Mouse (Mus musculus) cerebellum, adult 2 months (tissue): ENCODE measurements around the gene Col15a1. TPM values are rescaled to one million over a fixed set of nuclear protein-coding genes. Genes with fewer than 3 reads are reported as not detected.

ENCODE experiments used
- DNase-seq, 2 experiments: peaks; one replicate each; pipeline ENCODE4 v3.0.0; 2021
- H3K27ac ChIP-seq: fragments of 200-500 bp; 2 replicates; pipeline ENCODE4 v1.5.1; 2012; ENCODE audit warnings: low read length, control low read depth, inconsistent platforms; ENCODE audit not compliant: insufficient read depth
- H3K27me3 ChIP-seq: fragments of 200-500 bp; 2 replicates; pipeline ENCODE4 v1.6.1; 2012; ENCODE audit warnings: inconsistent platforms, mild to moderate bottlenecking, low read length, moderate library complexity; ENCODE audit not compliant: control insufficient read depth, insufficient read depth
- H3K4me1 ChIP-seq: fragments of 200-500 bp; 2 replicates; pipeline ENCODE4 v1.6.1; 2011; ENCODE audit warnings: low read length; ENCODE audit not compliant: control insufficient read depth, insufficient read depth
- H3K4me3 ChIP-seq: fragments of 200-500 bp; replicated peaks from 2 replicates; pipeline ENCODE3; 2011; ENCODE audit warnings: mild to moderate bottlenecking, low read depth, low read length, control low read depth; ENCODE audit not compliant: insufficient read depth
- CTCF ChIP-seq: fragments of 200-500 bp; IDR thresholded peaks from 2 replicates; pipeline ENCODE4 v1.5.1; 2011; ENCODE audit warnings: low read depth, mild to moderate bottlenecking, control low read depth, low read length, moderate library complexity, borderline replicate concordance; ENCODE audit not compliant: insufficient read depth
- POLR2A ChIP-seq: fragments of 200-500 bp; IDR thresholded peaks from 2 replicates; pipeline ENCODE4 v1.6.1; 2011; ENCODE audit warnings: low read length, control low read depth, borderline replicate concordance; ENCODE audit not compliant: insufficient read depth
- WGBS: fragments of 180-500 bp; shearing (Covaris S2); methylation state at CpG from one replicate; pipeline ENCODE4 v1.1.7; 2018; 5-methylcytosine and 5-hydroxymethylcytosine counted together
- polyA plus RNA-seq: library from polyadenylated mRNA; depleted of rRNA; stranded (reverse); fragments of >200 nt; gene quantifications from 2 replicates; pipeline ENCODE4 v1.2.3, GENCODE M21; 2012; rRNA removed

Col15a1 gene
- polyA plus RNA-seq, 1 experiment: 3.9 TPM

GRCm38 (mm10) chr4:47354304-47354703 lies 146.3 kb downstream of the Col15a1 start:
- 32% methylated on average over 3 of the region's 3 CpGs for WGBS
- peak overlapping the region; percentile 7 for H3K4me3 ChIP-seq
- no peak for DNase-seq
- no peak for TF ChIP-seq CTCF
- TF ChIP-seq POLR2A: no peak
- H3K4me1 ChIP-seq: no peaks in the 10 kb centered on the region
- H3K27me3 ChIP-seq: peaks cover 2% of the 10 kb centered on the region; the same call in 1 of the 2 replicates
- no peak overlapping the region for H3K27ac ChIP-seq

GRCm38 (mm10) chr4:47362662-47363061 lies 154.7 kb downstream of the Col15a1 start:
- Histone ChIP-seq H3K4me1 (no peaks in the 10 kb centered on the region), H3K27me3 (no peaks in the 10 kb centered on the region), H3K27ac (no peak overlapping the region), H3K4me3 (no peak overlapping the region)
- 86% methylated on average over 2 of the region's 2 CpGs for WGBS
- DNase-seq: no peak
- TF ChIP-seq CTCF: no peak
- no peak for TF ChIP-seq POLR2A

Other genes starting within 250 kb of the Col15a1 start
- gene Gabbr2, start 216.3 kb upstream of the Col15a1 start, polyA plus RNA-seq: 102 and 117 TPM in 2 replicates
- gene Anks6, start 150.7 kb upstream of the Col15a1 start, polyA plus RNA-seq: 17.2 and 19.5 TPM in 2 replicates
- gene Galnt12, start 116.3 kb upstream of the Col15a1 start, polyA plus RNA-seq: 1.3 TPM in 2 replicates
- gene Tgfbr1, start 145.1 kb downstream of the Col15a1 start, polyA plus RNA-seq: 6.2 and 6.3 TPM in 2 replicates